Mouse (Mus musculus) stomach, embryonic 16.5 days (tissue): Measurements from ENCODE around the gene Cacna1s. TPM values are rescaled to one million over a fixed set of nuclear protein-coding genes. Genes with fewer than 3 reads are reported as not detected.

Source experiments
- ATAC-seq: fragments of 200-750 bp; cut with Nextera tagmentation; 2 replicates; pipeline ENCODE4 v1.8.0; 2017; ENCODE audit warnings: moderate number of reproducible peaks, moderate TSS enrichment; ENCODE audit not compliant: insufficient read depth, low FRiP score
- H3K27ac ChIP-seq: fragments of 300-500 bp; sonication (generic); 2 replicates; pipeline ENCODE4 v1.5.1; 2014; ENCODE audit warnings: low read length
- H3K27me3 ChIP-seq: fragments of 300-500 bp; sonication (generic); 2 replicates; pipeline ENCODE4 v1.6.1; 2014; ENCODE audit warnings: low read length, control low read depth, mixed read lengths; ENCODE audit not compliant: control insufficient read depth, insufficient read depth
- H3K36me3 ChIP-seq: fragments of 300-500 bp; sonication (generic); 2 replicates; pipeline ENCODE4 v1.6.1; 2014; ENCODE audit warnings: low read length; ENCODE audit not compliant: control insufficient read depth, insufficient read depth
- H3K4me1 ChIP-seq: fragments of 300-500 bp; sonication (generic); 2 replicates; pipeline ENCODE4 v1.6.1; 2014; ENCODE audit warnings: low read length, control low read depth, mixed read lengths; ENCODE audit not compliant: control insufficient read depth, insufficient read depth
- H3K4me2 ChIP-seq: fragments of 300-500 bp; sonication (generic); 2 replicates; pipeline ENCODE4 v1.6.1; 2014; ENCODE audit warnings: low read depth, low read length, mixed read lengths
- H3K4me3 ChIP-seq: fragments of 300-500 bp; sonication (generic); replicated peaks from 2 replicates; pipeline ENCODE4 v1.5.1; 2014; ENCODE audit warnings: mild to moderate bottlenecking, low read length
- H3K9ac ChIP-seq: fragments of 300-500 bp; sonication (generic); 2 replicates; pipeline ENCODE4 v1.6.1; 2014; ENCODE audit warnings: low read length
- H3K9me3 ChIP-seq: fragments of 300-500 bp; sonication (generic); replicated peaks from 2 replicates; pipeline ENCODE4 v1.6.1; 2016; ENCODE audit warnings: low read length, control low read depth; ENCODE audit not compliant: control insufficient read depth
- WGBS: fragments of 180-500 bp; shearing (Covaris S2); extraction: QIAGEN DNeasy Blood & Tissue Kit; methylation state at CpG from one replicate; pipeline ENCODE4 v1.1.7; 2014; 5-methylcytosine and 5-hydroxymethylcytosine counted together
- polyA plus RNA-seq: library from polyadenylated mRNA; unstranded; fragments of >200 nt; fragmentation: Nextera tagmentation; extraction: Ambion mirVana; gene quantifications from 2 replicates; pipeline ENCODE4 v1.2.1, GENCODE M21; 2015

Cacna1s gene
- polyA plus RNA-seq, 1 experiment from 2014 or later, result 2.0 TPM

- Histone ChIP-seq H3K4me1 (peaks cover 7% of the 10 kb centered on the region), H3K9me3 (no peaks in the 10 kb centered on the region), H3K9ac (no peak overlapping the region), H3K27ac (no peak overlapping the region), H3K4me3 (no peak overlapping the region), H3K27me3 (peaks cover 20% of the 10 kb centered on the region), H3K4me2 (no peak overlapping the region), H3K36me3 (no peaks in the 10 kb centered on the region)
- ATAC-seq, result no peak
- 10% methylated on average over 2 of the region's 2 CpGs for WGBS
Observed at GRCm38 (mm10) chr1:136047432-136047831, 5.1 kb upstream of the Cacna1s start.

- H3K27me3 ChIP-seq, result peaks cover 20% of the 10 kb centered on the region
Observed at GRCm38 (mm10) chr1:136047894-136048293, 4.7 kb upstream of the Cacna1s start.

DNA sequence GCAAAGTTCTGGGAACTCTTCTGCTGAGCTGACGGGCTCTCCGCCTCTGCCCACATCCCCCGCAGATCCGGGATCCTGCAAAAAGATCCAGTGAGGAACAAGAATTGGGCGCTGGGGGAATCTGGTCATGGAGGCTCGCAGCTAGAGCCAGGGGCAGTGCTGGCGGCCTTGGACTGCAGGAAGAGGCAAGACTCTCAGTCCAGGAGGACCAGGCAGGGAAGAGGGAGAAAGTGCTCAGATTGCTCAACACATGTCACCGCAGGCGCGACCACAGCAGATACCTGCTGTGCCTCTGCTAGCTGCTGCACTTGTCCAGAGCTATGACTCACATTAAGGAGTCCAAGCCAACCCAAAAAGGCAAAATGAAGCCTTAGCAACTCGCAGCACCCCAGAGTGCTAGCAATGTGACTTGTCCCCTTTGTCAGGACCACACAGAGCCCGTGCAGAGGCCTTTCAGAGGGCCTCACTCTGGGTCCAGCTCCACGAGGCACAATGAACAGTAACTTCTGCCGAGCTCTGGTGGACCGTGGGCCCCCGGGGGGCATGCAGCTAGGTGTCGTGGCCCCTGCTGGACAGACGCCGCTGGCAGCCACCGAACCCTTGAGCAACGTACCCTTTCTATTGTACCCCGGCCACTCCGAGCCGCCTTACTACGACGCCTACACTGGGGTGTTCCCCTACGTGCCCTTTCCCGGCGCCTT is 2.1 kb upstream of the Cacna1s start, which contains the start of gene Ascl5:
TSS of gene Ascl5 (plus strand) at position 493 of the 701 bp plus-strand sequence.
- no peaks in the 10 kb centered on the region for H3K9me3 ChIP-seq
- H3K4me1 ChIP-seq, result peaks cover 7% of the 10 kb centered on the region
- H3K4me2 ChIP-seq, result peak within 1 kb of the TSS; percentile 51
- no peaks in the 10 kb centered on the region for H3K36me3 ChIP-seq
- WGBS, result 24% methylated on average over 29 of the region's 29 CpGs
- peaks cover 20% of the 10 kb centered on the region for H3K27me3 ChIP-seq
- no peak within 1 kb of the TSS for H3K9ac ChIP-seq
- ATAC-seq, result 0 out of 2 replicates have a peak, but pooled peaks have one; percentile 11
- H3K4me3 ChIP-seq, result peak within 1 kb of the TSS; percentile 32
- no peak within 1 kb of the TSS for H3K27ac ChIP-seq

More at GRCm38 (mm10) chr1:136047894-136048293, 4.7 kb upstream of the Cacna1s start:
- WGBS, result 66% methylated on average over 9 of the region's 9 CpGs
- H3K4me2 ChIP-seq, result no peak overlapping the region
- no peak overlapping the region for H3K9ac ChIP-seq
- H3K27ac ChIP-seq, result no peak overlapping the region
- peaks cover 7% of the 10 kb centered on the region for H3K4me1 ChIP-seq
- no peaks in the 10 kb centered on the region for H3K9me3 ChIP-seq
- ATAC-seq, result no peak
- no peak overlapping the region for H3K4me3 ChIP-seq
- H3K36me3 ChIP-seq, result no peaks in the 10 kb centered on the region

GRCm38 (mm10) chr1:136051013-136051315 is 1.6 kb upstream of the Cacna1s start:
- peak overlapping the region; percentile 32 for H3K4me3 ChIP-seq
- peaks cover 20% of the 10 kb centered on the region for H3K27me3 ChIP-seq
- no peak overlapping the region for H3K9ac ChIP-seq
- H3K27ac ChIP-seq, result no peak overlapping the region
- no peaks in the 10 kb centered on the region for H3K9me3 ChIP-seq
- peaks cover 7% of the 10 kb centered on the region for H3K4me1 ChIP-seq
- 2% methylated on average over 36 of the region's 36 CpGs for WGBS
- H3K4me2 ChIP-seq, result peak overlapping the region; percentile 51
- no peaks in the 10 kb centered on the region for H3K36me3 ChIP-seq
- peak; percentile 23; the same call in 1 of the 2 replicates for ATAC-seq

GRCm38 (mm10) chr1:136051465-136051864 is 1.1 kb upstream of the Cacna1s start:
- no peak overlapping the region for H3K9ac ChIP-seq
- H3K27ac ChIP-seq, result no peak overlapping the region
- H3K4me3 ChIP-seq, result peak overlapping the region; percentile 32
- H3K4me2 ChIP-seq, result peak overlapping the region; percentile 51
- under 1% methylated on average over 6 of the region's 6 CpGs for WGBS
- H3K4me1 ChIP-seq, result peaks cover 7% of the 10 kb centered on the region
- peak; percentile 83 for ATAC-seq
- H3K27me3 ChIP-seq, result peaks cover 20% of the 10 kb centered on the region
- H3K9me3 ChIP-seq, result no peaks in the 10 kb centered on the region
- H3K36me3 ChIP-seq, result no peaks in the 10 kb centered on the region

DNA sequence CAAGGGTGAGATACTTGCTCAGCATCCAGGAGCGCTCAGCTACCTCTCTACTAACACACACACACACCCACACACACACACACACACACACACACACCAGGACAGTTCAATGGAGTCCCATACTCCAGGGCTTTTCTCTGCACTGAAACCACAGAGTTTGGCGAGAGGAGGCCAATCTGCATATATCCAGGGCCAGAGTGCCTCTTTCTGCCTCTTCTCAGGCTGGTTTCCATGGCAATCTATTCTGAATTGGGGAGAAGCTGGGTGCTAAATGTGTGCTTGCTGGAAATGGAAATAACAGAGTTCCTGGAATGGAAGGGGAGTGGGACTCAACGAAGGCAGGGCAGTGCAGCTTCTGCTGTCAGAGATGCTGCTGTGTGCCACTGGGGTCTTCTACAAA is 3.2 kb downstream of the Cacna1s start:
- no peaks in the 10 kb centered on the region for H3K36me3 ChIP-seq
- H3K27me3 ChIP-seq, result peaks cover 6% of the 10 kb centered on the region
- H3K4me1 ChIP-seq, result peaks cover 5% of the 10 kb centered on the region
- no peak overlapping the region for H3K4me2 ChIP-seq
- H3K9me3 ChIP-seq, result no peaks in the 10 kb centered on the region
- ATAC-seq, result no peak
- no peak overlapping the region for H3K27ac ChIP-seq
- H3K4me3 ChIP-seq, result no peak overlapping the region
- no peak overlapping the region for H3K9ac ChIP-seq
- 80% methylated on average over 3 of the region's 3 CpGs for WGBS

DNA sequence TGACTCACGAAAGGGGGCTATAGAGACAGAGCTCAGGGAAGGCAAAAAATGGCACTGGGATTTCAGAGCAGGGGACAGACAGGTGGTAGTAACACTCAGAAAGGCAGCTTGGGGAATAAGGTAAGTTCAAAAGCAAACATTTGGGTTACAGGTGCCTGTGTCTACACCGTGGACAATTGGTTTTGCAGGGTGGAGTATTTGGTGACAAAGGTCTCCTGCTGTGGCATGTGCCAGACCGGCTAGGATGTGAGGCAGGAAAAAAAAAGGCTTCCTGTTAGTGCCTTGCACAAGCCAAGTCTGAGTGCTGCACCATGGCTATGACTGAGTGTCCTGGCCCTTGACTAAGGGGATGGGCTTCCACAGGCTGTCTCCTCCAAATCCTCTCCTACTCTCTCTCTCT is 6.0 kb downstream of the Cacna1s start:
- Histone ChIP-seq H3K36me3 (no peaks in the 10 kb centered on the region), H3K9ac (no peak overlapping the region), H3K9me3 (no peaks in the 10 kb centered on the region), H3K27ac (peak overlapping the region; percentile 21; the same call in 1 of the 2 replicates), H3K27me3 (no peaks in the 10 kb centered on the region), H3K4me2 (no peak overlapping the region), H3K4me3 (no peak overlapping the region), H3K4me1 (0 out of 2 replicates have a peak, but pooled peaks cover 4% of the 10 kb centered on the region)
- peak; percentile 72; the same call in 1 of the 2 replicates for ATAC-seq
- 50% methylated on average over 3 of the region's 3 CpGs for WGBS

GRCm38 (mm10) chr1:136061041-136061789 is 8.7 kb downstream of the Cacna1s start:
- H3K27me3 ChIP-seq, result no peaks in the 10 kb centered on the region
- H3K9me3 ChIP-seq, result no peaks in the 10 kb centered on the region
- 56% methylated on average over 9 of the region's 9 CpGs for WGBS
- H3K4me2 ChIP-seq, result no peak overlapping the region
- no peak overlapping the region for H3K27ac ChIP-seq
- no peaks in the 10 kb centered on the region for H3K36me3 ChIP-seq
- 0 out of 2 replicates have a peak, but pooled peaks cover 4% of the 10 kb centered on the region for H3K4me1 ChIP-seq
- ATAC-seq, result no peak
- no peak overlapping the region for H3K9ac ChIP-seq
- H3K4me3 ChIP-seq, result no peak overlapping the region

DNA sequence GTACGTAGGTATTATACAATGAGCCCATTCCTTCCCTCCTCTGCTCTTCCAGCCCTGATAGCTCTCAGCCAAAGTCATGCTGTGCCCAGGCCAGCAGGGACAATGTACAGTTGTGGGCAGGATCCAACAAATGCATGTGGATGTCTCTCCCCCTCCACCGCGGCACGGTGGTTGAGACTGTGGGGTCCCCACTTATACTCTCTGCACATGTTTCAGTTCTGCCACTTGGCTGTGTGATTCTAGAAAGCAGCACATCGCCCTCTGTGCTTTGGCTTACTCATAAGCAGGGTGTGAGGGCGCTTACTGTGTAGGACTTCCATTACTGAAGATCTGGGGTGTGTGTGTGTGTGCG is 9.2 kb downstream of the Cacna1s start:
- Histone ChIP-seq H3K9ac (no peak overlapping the region), H3K36me3 (no peaks in the 10 kb centered on the region), H3K4me3 (no peak overlapping the region), H3K4me1 (0 out of 2 replicates have a peak, but pooled peaks cover 4% of the 10 kb centered on the region), H3K27ac (no peak overlapping the region), H3K27me3 (no peaks in the 10 kb centered on the region), H3K4me2 (no peak overlapping the region), H3K9me3 (no peaks in the 10 kb centered on the region)
- no peak for ATAC-seq
- WGBS, result 85% methylated on average over 7 of the region's 7 CpGs
